Mouse (Mus musculus): ENCODE results near the gene Scrn2.

Scrn2 gene

DNA sequence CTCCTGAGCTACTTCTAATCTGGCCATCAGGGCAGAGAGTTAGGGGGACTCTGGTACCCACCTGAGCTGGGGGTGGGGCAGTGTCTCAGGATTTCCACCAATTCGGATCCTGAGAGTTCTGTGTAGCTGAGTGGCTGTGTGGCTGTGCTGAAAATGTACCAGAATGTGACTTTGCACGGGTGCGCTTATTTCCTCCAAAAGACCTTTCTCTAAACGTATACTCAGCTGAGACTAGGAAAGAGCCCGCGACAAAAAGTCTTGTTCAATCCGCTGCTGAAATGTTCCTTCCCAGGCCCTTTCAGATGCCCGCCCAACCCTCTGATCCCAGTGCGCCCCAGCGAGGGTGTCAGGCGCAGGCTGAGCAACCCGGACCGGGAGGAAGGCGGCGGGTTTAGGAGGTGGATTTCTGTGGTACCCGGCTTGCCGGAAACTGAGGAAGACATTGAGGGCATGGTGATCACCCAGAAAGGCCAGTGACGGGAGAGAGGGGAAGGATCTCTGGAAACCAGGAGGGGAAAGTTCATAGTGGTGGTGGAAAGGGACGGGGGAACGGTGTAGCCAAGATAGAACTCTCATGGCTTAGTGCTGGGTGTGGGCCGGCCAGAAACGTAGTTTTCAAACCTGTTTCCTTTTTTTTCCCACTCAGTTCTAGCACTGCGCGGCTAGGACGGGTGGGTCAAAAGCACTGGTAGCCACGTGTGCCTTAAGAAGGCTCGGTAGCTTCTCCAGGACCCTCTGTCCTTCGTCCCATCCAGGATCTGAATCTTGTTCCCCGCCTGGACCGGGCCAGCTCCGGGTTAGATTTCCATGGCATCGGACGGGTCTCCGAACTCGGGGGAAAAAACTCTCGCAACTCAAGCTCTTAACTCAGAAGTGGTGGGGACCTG is 11.8 kb upstream of the Scrn2 start:
- no peak for DNase-seq (ENCODE audit: low spot score in 2 of 2)

DNA sequence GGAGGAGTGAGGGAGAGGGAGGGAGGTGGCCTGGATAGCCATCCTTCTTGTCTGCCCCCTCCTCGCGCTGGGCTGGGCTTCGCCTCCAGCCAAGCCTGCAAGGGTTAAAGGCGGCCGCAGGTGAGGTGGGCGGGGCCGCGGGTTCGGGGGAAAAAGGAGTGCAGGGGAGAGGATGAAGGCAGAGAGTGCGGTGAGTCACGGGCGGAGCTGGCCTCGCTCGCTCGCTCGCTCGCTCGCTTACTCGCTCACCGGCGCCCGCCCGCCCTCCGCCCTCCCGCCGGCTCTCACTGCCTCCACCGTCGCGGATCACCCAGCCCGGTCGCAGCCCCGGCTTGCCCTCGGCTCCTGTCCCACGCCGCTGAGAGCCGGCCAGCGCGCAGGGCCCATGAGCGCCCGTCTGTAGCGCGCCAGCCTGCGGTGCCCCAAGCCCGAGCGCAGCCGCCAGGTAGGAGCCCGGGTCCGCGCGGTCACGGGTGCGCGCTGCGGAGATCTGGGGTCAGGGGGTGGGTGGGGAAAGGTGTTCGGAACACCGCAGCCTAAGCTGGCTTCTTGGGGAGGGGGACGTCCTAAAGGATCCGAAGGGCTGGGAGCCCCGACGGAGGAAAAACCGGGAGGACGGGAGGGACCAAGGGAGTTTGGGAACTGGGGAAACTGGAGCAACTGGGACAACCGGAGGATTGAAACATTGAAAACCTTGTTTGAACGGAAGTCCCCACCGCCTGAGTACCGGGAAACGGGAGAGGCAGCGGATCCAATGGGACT is 11.0 kb upstream of the Scrn2 start:
- DNase-seq (ENCODE audit: low spot score in 2 of 2), result no peak

DNA sequence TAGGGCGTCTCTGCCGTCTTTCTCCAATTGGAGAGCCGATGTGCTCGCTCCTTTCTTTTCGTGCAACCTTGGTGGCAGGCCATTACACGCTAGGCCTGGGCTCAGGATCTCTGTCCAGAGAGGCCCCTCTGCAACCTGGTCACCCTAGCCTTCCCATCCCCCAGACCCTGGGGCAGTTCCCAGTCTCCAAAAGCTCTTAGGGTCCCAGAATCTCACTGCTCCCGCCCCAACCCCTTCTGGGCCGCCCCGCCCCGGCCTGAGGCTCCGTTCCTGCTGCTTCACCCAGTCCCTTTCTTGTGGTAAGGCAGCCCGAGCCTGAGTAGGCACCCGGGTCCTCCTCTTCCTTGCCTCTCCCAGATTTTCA is 10.4 kb upstream of the Scrn2 start:
- DNase-seq (ENCODE audit: low spot score in 2 of 2), result no peak

DNA sequence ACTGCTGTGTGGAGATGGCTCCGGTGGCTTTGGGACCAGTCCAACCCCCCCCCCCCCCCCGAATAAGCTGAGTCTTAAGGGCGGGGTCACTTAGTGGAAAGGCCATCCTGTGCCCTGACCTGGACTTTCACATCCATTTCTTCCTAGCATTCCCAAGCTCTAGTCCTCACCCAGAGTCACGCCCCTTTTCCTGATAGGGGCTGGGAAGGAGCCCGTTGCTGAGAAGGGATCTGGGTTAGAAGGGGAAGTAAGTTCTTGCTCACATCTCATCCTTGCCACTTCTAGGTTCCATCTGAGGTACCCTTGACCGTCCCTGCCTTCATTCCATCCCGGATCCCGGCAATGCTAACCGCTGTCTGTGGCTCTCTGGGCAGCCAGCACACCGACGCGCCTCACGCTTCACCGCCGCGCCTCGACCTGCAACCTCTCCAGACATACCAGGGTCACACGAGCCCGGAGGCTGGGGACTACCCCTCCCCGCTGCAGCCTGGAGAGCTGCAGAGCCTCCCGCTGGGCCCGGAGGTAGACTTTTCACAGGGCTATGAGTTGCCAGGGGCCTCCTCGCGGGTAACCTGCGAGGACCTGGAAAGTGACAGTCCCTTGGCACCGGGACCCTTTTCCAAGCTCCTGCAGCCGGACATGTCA is 8.5 kb upstream of the Scrn2 start:
- DNase-seq (ENCODE audit: low spot score in 2 of 2), result no peak

DNA sequence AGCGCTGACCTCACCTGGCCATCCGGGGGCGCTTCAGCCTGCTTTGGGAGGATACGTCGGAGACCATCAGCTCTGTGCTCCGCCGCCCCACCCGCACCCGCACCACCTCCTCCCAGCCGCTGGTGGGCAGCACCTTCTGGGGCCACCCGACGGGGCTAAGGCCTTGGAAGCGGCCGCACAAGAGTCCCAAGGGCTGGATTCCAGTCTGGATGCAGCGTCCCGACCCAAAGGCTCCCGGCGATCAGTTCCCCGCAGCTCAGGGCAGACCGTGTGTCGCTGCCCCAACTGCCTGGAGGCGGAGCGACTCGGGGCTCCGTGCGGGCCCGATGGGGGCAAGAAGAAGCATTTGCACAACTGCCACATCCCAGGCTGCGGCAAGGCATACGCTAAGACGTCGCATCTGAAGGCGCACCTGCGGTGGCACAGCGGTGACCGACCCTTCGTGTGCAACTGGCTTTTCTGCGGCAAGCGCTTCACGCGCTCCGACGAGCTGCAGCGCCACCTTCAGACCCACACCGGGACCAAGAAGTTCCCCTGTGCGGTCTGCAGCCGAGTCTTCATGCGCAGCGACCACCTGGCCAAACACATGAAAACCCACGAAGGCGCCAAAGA is 7.8 kb upstream of the Scrn2 start:
- peak; percentile 61 to 62 for DNase-seq (ENCODE audit: low spot score in 2 of 2)

DNA sequence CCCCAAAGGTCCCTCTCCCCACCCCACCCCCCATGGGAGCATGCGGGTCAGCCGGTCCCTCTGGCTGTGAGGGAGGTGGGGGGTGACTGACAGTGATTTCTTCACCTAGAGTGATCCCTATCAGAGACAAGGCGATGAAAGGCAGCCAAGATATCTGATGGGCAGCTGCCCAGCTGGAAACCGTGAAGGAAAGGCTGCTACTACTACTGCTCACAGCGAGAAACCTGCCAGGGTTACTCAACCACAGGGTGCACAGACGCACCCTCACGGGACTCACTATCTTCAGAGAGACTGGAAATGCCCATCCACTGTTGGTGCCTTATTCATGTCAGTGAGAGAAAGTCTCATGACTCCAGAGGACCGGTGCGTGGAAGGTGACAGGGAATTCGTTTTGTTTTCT is 4.8 kb upstream of the Scrn2 start:
- DNase-seq (ENCODE audit: low spot score in 2 of 2), result no peak

DNA sequence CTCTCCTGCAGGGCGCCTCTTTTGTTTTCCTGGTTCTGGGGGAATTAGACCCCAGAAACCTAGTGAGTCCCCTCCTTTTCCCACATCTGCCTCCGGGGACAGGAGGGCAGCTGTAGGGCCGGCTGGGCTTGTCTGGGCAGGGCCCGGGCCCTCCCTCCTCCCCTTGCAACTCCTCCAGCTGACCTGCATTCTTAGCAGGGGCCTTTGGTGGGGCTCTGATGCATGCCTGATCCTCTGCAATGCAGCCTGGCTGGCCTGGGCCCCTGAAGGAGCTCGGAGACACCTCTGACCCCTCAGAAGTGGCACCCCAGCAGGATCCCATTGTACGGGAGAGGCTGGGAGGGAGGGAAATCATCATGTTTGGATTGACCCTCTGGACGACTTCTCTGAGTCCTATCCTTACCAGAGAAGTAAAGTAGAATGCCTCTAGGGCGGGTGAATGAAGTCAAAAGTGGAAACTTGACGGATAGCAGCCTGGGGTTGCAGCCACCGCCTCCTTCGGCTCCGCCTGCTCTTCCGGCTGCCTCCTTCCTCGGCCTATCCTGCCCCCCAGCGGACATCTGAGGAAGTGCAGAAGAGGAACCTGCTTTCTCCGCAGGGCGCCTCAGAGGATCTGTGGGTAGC is 3.9 kb upstream of the Scrn2 start:
- peak; percentile 77 to 89 for DNase-seq (ENCODE audit: low spot score in 2 of 2)

DNA sequence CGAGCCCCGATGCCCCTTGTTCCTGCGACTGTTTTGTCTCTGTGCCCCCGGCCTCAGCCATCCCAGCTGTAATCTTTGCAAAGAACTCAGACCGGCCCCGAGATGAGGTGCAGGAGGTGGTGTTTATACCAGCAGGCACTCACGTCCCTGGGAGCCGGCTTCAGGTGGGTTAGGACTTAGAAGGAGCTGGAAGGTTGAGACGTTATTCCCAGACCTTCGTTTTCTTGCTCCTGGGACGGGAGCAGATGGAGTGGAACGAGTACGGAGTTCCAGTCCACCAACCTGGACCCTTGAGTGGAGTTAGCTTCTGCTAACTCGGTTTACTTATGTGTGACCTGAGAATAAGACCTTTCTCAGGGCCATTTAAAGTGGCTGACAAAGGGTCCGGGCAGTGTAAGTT is 688 bp downstream of the Scrn2 start:
- DNase-seq (ENCODE audit: low spot score in 2 of 2), result no peak

DNA sequence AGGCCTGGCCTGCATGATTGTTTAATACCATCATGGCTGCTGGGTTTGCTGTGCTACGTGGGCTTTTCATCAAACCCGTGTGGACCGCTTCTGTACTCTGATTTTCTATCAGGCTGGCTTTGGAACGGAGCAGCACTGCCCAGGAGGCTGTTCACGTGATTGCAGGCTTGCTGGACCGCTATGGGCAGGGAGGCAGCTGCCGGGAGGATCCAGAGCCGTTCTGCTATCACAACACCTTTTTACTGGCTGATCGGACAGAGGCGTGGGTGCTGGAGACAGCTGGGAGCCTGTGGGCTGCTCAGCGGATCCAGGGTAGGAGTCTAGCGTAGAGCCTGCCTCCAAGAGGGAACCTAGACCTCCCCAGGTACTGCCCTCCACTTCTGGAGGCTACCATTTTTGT is 2.2 kb downstream of the Scrn2 start:
- DNase-seq (ENCODE audit: low spot score in 2 of 2), result no peak

DNA sequence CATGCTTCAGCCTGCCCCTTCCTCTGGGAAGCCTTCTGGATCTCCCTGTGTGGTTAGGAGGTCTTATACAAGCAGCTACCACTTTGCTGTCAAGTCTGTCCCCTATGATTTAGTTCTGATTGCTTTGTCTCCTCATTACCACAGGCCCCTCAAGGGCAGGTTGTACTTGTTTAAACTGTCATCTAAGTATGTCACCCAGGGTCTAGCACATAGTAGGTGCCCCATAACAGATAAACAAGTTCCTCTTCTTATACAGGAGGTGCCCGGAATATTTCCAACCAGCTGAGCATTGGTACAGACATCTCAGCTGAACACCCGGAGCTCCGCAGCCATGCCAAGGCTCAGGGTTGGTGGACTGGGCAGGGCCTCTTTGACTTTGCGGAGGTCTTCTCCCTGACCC is 2.8 kb downstream of the Scrn2 start:
- DNase-seq (ENCODE audit: low spot score in 2 of 2), result no peak

DNA sequence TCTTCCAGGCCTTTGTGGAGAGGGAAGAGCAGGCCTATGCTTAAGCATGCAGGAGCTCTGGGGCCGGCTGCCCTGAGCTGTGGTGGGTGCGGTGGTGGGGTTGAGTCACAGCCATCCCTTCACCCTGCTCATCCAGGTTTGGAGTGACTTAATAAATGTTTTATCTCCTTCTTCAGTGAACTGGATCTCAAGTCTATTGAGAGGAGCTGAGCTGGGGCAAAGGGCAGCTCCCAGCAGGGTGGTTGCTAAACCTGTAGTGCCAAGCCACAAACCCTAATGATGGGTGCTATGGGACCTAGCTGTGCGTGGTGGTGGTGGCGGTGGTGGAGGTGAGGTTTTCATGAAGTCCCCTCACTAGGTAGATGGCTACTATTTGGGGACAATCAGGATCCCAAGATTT is 4.0 kb downstream of the Scrn2 start:
- no peak for DNase-seq (ENCODE audit: low spot score in 2 of 2)

DNA sequence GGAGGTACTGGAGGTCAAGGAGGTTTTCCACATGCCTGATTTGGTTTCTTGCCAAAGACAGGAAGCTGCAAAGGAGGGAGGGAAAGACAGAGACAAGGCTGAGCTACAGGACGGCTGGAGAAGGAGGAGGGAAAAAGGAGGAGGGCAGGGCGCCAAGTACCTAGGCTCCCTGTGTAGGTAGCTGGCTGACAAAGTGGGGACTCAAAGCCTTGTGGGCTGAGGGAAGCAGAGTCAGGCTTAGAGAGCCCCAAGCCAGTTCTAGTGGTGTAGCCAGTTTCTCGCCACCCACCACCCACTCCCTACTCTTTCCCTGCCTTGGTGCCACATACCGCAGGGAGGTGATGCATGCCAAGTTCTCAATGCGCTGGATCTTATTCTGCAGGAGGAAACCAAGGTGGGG is 6.4 kb downstream of the Scrn2 start:
- peak; percentile 57 to 64 for DNase-seq (ENCODE audit: low spot score in 2 of 2)

DNA sequence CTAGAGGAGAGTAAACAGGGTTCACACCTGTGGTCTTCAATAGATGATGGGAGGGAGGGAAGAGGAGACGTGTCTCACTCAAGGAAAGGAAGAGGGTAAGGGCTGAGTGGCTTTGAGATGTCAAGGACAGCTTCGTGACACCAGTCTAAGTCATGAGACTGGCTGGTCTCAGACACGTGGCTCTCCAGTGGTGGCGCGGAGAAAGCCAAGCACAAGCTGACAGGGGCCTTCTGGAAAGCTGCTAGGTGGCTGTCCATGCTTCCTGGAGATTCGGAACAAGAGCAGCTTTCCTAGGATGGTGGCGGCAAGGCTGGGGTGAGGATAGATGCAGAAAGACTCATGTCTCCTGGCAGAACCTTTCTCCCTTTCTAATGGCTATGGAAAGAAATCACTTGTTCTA is 9.1 kb downstream of the Scrn2 start:
- no peak for DNase-seq (ENCODE audit: low spot score in 2 of 2)

DNA sequence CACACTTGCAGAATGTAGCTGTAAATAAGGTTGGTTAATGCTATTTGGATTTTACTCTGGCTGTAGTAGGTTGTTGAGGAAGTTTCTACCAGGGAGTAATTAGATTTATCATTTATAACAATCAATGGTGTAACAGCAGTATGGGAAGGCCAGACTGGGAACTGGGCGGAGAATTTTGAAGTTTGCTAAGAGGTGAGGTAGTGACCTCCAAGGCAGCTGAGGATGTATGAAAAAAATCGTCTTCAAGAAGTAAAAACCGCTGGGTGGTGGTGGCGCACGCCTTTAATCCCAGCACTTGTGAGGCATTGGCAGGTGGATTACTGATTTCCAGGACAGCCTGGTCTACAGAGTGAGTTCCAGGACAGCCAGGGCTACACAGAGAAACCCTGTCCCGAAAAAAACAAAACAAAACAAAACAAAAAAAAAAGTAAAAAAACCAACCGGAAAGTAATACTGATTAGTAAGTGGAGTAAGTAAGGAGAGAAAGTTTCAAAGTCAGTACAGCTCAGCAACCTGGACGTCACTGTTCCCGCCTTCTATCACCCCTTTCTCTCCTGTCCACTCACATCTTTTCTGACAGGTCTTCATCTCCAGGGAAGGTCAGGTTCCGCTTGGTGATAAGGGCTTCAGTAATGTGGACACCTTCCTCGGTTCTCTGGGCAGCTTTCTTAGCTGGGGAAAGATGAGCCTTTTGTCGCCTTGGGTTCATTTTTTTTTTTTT is 10.7 kb downstream of the Scrn2 start:
- no peak for DNase-seq (ENCODE audit: low spot score in 2 of 2)

DNA sequence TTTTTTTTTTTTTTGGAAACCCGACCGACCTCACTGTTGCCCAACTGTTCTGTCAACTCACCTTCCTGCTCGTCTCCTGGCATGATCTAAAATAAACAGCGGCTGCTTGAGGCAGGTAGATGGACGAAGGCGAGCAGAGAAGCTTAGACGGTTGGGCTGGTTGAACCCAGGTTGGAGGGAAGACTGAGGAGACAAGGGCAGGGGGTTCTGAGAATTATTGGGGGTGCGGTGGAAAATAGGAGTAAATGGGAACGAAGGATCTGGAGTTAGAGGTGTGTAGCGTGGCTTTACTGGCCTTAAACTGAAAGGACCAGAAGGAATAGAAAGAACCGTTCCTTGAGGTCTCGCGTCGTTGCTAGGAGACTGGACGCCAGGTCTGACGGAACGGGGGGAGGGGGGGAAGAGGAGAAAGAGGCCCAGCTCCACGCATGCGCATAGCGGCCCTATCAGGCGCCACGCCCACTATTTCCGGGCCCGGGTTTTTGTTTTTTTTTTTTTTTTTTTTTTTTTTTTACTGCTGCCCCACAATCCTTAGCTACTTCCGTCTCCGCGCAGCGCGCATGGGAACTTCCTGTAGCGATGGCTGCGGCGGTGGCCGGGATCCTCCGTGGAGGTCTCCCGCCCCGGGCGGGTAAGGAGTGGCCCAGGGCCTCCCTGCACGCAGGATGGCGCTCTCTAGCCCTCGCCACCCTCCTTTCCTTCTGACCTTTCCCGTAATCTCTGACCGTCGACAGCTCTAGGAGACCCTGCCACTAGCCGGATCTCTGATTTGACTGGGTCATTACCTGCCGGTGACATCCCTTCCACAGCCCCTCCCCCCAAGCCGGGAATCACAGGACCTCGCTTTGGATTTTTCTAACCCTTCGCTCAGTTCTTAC is 11.5 kb downstream of the Scrn2 start, which contains the start of the genes Lrrc46 and Mrpl10:
Gene Lrrc46, minus strand, starts transcription at position 386 of the 878 bp plus-strand sequence.
Gene Mrpl10, plus strand, starts transcription at position 539 of the 878 bp plus-strand sequence.
- DNase-seq (ENCODE audit: low spot score in 2 of 2), result peak; percentile 82 to 83

DNA sequence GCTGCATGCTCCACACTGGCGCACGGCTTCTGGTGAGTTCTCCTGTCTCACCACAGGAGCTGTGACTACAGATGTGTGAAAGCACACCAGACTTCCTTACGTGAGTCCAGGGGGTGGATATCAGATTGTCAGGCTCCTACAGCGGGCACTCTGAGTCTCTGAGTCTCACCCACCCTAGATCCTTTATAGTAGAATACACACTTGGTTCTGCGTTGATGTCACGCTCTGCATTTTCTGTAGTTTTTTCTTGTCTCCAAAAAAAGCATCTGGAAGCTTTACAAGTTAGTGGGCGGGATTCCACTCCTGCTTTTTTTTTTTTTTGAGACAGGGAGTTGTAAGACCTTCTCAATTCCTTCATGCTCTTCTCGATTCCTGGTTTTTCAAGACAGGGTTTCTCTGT is 15.2 kb downstream of the Scrn2 start:
- DNase-seq (ENCODE audit: low spot score in 2 of 2), result peak in 1 of 2 experiments; percentile 32

DNA sequence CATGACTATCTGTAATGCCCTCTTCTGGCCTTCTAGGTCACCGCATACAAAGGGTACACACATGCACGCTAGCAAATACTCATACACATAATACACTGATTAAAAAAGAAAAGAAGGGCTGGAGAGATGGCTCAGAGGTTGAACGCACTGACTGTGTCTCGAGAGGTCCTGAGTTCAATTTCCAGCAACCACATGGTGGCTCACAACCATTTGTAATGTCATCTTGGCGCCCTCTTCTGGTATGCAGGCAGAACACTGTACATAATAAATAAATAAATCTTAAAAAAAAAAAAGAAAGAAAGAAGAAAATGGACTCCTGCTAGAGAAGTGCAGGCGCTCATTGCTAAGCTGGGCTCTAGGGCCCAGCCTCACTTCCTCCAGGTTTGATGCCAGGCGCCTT is 16.1 kb downstream of the Scrn2 start:
- no peak for DNase-seq (ENCODE audit: low spot score in 2 of 2)

DNA sequence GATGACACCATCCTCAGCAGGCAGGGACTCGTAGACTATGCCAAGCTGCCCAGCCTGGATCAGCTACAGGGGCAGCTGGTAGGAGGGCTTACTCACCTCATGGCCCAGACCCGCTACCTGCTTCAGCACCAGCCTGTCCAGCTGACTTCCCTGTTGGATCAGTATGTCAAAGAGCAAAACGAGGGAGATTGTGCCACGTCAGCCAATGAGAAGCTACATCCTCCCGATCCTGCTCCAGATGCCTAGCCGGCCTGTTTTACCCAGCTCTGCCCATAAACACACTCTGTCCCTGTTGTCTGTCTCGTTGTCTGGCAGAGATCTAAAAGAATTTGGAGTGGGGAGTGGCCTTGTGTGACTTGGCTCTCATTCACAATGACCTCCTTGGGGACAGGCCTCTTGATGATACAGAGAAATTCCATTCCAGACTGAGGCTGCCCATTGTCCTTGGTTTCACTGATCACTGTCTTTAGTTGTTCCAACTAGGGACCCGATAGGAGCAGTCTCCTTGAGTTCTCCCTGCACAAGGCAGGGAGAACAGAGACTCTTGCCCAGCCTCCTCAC is 18.4 kb downstream of the Scrn2 start:
- no peak for DNase-seq (ENCODE audit: low spot score in 2 of 2)

DNA sequence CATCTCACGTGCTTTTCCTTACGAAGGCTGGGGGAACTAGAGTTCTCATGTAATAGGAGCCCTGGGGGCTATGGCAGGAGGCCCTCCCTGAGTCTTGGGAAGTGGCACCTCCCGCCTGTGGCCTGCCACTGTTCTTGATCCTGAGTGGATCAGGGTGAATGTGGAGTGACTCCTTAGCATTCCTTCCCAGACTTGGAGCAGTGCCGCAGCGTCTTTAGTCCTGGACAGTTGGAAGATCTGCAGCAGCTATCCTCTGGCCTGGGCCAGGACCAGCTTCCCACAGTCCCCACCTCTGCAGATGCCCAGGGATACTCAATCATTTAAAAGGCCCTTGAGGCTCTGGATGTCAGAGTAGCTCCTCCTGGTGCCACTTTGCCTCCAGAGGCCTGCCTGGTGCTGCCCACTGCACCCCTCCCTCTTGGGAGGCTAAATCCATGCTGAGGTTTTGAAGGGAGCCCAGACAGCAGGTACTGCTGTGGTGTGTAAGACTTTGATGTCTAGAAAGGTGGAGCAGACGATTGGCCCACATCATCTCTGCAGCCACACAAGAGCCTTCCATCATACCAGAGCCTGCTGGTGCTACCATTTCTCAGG is 19.9 kb downstream of the Scrn2 start:
- no peak for DNase-seq (ENCODE audit: low spot score in 2 of 2)
